ENCODE assay signal across 32 mouse cellular contexts in genomic region chr16:58393036-58393435, GRCm38 (mm10).
"Had no signal": no experiment of that assay in that cellular context is flagged by ENCODE, and none has a peak within 500 bp of the region (broad histone marks: within the 10 kb centered on the region; RNA-seq: fewer than 3 reads in every experiment).

No protein-coding gene starts in this region.

- H3K27me3 ChIP-seq: limb, embryonic 12.5 days; limb, embryonic 13.5 days; limb, embryonic 15.5 days; liver, embryonic 12.5 days; liver, embryonic 13.5 days; liver, embryonic 15.5 days; lung, embryonic 15.5 days; midbrain, embryonic 12.5 days; midbrain, embryonic 13.5 days; midbrain, embryonic 15.5 days; neural tube, embryonic 12.5 days had no signal

- H3K9me3 ChIP-seq: limb, embryonic 10.5 days; limb, embryonic 12.5 days; limb, embryonic 13.5 days; limb, embryonic 15.5 days; liver, embryonic 12.5 days; liver, embryonic 13.5 days; liver, embryonic 15.5 days; lung, embryonic 15.5 days; megakaryocyte, embryonic 14.5 days; midbrain, embryonic 10.5 days; midbrain, embryonic 12.5 days; midbrain, embryonic 13.5 days; midbrain, embryonic 15.5 days; neural tube, embryonic 12.5 days had no signal

- H3K4me3 ChIP-seq: limb, embryonic 10.5 days; limb, embryonic 12.5 days; limb, embryonic 13.5 days; limb, embryonic 15.5 days; liver, embryonic 12.5 days; liver, embryonic 13.5 days; liver, embryonic 15.5 days; lung, embryonic 15.5 days; megakaryocyte, embryonic 14.5 days; midbrain, embryonic 10.5 days; midbrain, embryonic 12.5 days; midbrain, embryonic 13.5 days; midbrain, embryonic 15.5 days; myocyte; neural tube, embryonic 12.5 days had no signal

- DNase-seq: left cerebral cortex, postnatal 4 days; liver; liver, embryonic 13.5 days; liver, postnatal 0 days; lung, adult 18-20 months; lung, adult 2 months; lung, embryonic 14.5 days; lung, postnatal 10 days; lung, postnatal 14 days; lung, postnatal 36 days; lung, postnatal 4 days; midbrain, embryonic 14.5 days had no signal

- H3K4me1 ChIP-seq: limb, embryonic 10.5 days; limb, embryonic 12.5 days; limb, embryonic 13.5 days; limb, embryonic 15.5 days; liver, embryonic 12.5 days; liver, embryonic 13.5 days; liver, embryonic 15.5 days; lung, embryonic 15.5 days; megakaryocyte, embryonic 14.5 days; midbrain, embryonic 12.5 days; midbrain, embryonic 15.5 days; neural tube, embryonic 12.5 days had no signal

- ATAC-seq: liver, embryonic 12.5 days; liver, postnatal 0 days; lung, postnatal 0 days; midbrain, embryonic 13.5 days; midbrain, embryonic 15.5 days; midbrain, embryonic 16.5 days had no signal

- H3K27ac ChIP-seq: limb, embryonic 10.5 days; limb, embryonic 12.5 days; limb, embryonic 13.5 days; limb, embryonic 15.5 days; liver, embryonic 12.5 days; liver, embryonic 13.5 days; liver, embryonic 14.5 days; liver, embryonic 15.5 days; lung, embryonic 15.5 days; macrophage; midbrain, embryonic 10.5 days; midbrain, embryonic 12.5 days; midbrain, embryonic 13.5 days; midbrain, embryonic 15.5 days; neural tube, embryonic 12.5 days had no signal

- H3K36me3 ChIP-seq: limb, embryonic 10.5 days; limb, embryonic 12.5 days; limb, embryonic 13.5 days; limb, embryonic 15.5 days; liver, embryonic 12.5 days; liver, embryonic 13.5 days; liver, embryonic 15.5 days; lung, embryonic 15.5 days; midbrain, embryonic 10.5 days; midbrain, embryonic 12.5 days; midbrain, embryonic 13.5 days; midbrain, embryonic 15.5 days; neural tube, embryonic 12.5 days had no signal

- H3K9ac ChIP-seq: limb, embryonic 12.5 days; limb, embryonic 13.5 days; limb, embryonic 15.5 days; liver, embryonic 12.5 days; liver, embryonic 13.5 days; liver, embryonic 14.5 days; liver, embryonic 15.5 days; liver, postnatal 0 days; lung, embryonic 14.5 days; lung, embryonic 15.5 days; midbrain, embryonic 12.5 days; midbrain, embryonic 13.5 days; midbrain, embryonic 15.5 days; neural tube, embryonic 12.5 days had no signal

- H3K4me2 ChIP-seq: limb, embryonic 12.5 days; limb, embryonic 13.5 days; limb, embryonic 15.5 days; liver, embryonic 11.5 days; liver, embryonic 12.5 days; liver, embryonic 13.5 days; liver, embryonic 15.5 days; lung, embryonic 14.5 days; lung, embryonic 15.5 days; midbrain, embryonic 11.5 days; midbrain, embryonic 12.5 days; midbrain, embryonic 13.5 days; midbrain, embryonic 15.5 days; neural tube, embryonic 12.5 days had no signal
